Mouse (Mus musculus) c-Kit-negative CD71-positive TER-119-positive erythroid progenitor cells, embryonic 14.5 days (primary cell): Measurements from ENCODE around the gene Nectin4.

Experiments used
- DNase-seq: peaks from one replicate; pipeline ENCODE4 v3.0.0-alpha.2; 2013; ENCODE audit warnings: low read depth, low spot score

Gene Nectin4

DNA sequence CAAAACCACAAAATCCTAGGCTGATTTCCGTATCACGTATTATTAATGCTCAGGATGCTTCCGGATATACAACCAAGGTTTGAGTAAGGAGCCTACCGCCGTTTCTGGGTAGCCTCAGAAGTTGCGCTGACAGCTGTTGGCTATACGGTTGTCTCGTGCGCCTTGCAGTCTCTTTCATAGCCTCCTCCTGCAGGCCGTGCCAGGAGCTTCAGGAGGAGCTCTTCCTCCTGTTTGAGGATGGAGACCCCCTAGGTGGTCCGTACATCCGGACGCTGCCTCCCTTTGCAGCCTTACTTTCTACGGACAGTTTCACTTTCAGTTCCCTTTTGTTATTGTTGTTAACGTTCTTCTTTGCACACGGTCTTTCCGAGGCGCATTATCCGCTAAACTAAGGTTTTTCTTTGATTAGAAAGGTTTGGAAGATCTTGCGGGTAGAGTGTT, 42.1 kb downstream of the Nectin4 start:
- no peak for DNase-seq

GRCm38 (mm10) chr1:171412446-171412845, 42.5 kb downstream of the Nectin4 start:
- no peak for DNase-seq

DNA sequence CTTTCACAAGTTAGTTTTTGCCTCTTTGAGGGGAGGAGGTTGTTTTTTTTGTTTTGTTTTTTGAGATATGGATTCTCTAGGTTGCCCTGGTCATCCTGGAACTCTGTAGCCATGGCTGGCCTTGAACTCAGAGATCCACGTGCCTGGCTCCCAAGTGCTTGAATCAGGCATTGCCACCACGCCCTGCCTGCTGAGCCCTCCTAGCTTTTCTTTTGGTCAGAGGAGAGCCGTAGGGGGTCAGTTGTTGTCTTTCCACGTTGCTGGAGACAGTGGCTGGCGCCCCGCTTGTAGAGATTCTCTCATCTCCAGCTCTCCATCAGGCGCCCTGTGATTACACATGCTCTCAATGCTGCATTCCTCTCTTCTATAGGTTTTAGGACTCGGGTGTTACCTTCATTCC, 43.7 kb downstream of the Nectin4 start:
- no peak for DNase-seq

GRCm38 (mm10) chr1:171418660-171419059, 48.8 kb downstream of the Nectin4 start, which contains the start of gene Tstd1:
Tstd1 (plus strand) TSS chr1:171418872.
- DNase-seq = no peak

DNA sequence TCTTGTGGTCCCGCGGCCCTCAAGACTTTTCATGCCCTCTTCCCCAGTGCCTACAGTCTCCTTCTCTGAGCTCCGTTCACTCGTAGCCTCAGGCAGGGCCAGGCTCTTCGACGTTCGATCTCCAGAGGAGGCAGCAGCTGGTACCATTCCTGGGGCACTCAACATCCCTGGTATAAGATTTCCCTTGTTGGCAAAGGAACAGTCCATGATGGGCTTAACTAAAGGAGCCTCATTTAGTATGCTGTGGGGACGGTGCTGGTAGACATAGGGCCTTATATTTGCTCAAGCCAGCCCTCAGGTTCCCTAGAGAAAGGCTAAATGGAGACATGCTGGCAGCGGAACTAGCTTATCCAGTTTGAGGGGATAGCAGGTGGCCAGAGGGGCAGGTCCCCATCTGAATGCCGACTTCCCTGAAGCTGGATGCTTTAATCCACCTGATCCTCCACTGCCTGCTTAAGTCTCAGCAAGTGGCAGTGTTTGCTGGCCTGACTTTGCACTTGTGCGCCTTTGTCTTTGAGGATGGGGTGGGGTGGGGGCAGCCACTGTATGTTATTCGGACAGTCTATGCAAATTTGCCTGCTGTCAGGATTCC, 49.5 kb downstream of the Nectin4 start:
- no peak for DNase-seq

GRCm38 (mm10) chr1:171419905-171420304, 50.0 kb downstream of the Nectin4 start:
- DNase-seq = no peak

- DNase-seq = no peak
Measured at GRCm38 (mm10) chr1:171422504-171423095, 52.7 kb downstream of the Nectin4 start.

DNA sequence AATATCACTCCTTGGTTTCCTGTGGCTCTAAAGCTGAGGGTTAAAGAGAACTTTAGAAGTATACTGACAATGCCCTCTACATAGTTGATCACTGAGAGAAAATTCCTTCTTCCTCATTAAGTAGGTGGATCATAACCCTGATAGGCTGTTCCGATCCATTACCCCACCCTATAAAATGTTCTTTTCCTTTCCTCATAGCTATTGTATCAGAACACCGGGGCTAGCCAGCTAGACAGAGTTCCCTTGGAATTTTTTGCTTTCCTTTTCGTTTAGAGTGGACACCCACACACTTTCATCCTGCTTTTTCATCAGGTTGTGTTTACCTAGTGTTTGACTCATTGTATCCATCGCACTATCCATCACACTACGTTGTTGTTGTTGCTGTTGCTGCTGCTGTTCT, 54.7 kb downstream of the Nectin4 start:
- no peak for DNase-seq

DNA sequence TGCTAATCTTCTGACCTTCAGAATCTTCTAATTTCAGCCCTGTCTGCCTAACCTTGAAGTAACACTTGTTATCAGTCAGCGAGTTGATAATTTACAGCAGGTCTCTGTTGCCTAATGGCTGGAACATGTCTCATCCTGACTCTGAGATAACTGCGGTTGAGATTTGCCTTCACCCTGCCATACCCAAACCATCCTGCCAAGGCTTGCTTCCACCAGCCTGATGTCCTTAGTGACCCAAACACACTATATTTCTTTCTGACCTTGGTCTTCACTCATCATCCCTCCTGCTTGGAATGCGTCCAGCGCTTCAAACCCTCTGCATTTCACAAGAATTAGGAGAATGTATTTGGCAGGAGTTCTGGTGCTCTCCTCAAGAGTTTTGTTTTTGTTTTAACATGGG, 55.2 kb downstream of the Nectin4 start:
- no peak for DNase-seq

DNA sequence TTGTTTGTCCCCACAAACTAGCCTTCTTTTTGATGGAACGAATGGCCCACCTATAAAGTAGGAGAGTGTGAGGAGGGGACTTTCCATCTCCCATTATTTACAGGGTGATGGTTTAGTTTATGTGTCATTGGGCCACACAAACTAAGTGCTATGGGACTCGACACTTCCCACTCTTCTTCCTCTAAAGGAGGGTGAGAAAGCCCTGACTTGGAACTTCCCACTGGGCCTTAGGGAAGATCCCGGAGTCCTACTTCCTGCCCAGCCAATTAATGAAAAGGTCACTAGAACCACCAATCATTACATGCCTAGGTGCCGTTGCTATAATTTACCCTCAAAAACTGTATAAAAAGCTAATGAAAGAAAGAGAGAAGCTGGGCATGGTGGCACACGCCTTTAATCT, 62.3 kb downstream of the Nectin4 start:
- no peak for DNase-seq

DNA sequence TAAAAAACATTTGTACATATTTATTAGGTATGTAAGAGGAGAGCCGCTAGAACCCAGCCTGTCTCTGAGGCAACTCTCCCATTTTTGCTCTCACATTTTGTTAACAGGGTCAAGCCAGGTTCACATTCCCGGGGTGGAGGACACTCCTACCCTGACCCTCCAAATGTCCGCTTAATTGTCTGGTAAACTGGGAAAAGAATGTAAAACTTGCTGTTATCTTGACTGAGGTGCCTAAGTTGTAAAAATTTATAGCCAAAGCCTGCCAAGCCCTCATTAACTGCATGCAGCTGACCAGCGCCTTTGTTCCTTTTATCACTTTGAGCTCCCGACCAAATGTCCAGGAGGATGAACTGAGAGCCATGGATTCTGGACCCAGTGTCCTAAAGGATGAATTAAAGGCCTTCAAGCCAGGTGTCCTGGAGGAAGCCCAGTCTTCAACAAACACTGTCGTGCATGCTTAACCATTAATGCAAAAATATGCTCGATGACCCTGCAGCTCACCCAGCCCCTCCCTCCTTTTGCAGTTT, 65.5 kb downstream of the Nectin4 start:
- no peak for DNase-seq

GRCm38 (mm10) chr1:171435974-171436373, 66.1 kb downstream of the Nectin4 start:
- no peak for DNase-seq

GRCm38 (mm10) chr1:171437264-171438013, 67.5 kb downstream of the Nectin4 start, which contains the start of gene F11r:
F11r (plus strand) TSS chr1:171437535.
- peak; percentile 4 for DNase-seq
